Mouse (Mus musculus): ENCODE results near the gene Dpyd.

DNA sequence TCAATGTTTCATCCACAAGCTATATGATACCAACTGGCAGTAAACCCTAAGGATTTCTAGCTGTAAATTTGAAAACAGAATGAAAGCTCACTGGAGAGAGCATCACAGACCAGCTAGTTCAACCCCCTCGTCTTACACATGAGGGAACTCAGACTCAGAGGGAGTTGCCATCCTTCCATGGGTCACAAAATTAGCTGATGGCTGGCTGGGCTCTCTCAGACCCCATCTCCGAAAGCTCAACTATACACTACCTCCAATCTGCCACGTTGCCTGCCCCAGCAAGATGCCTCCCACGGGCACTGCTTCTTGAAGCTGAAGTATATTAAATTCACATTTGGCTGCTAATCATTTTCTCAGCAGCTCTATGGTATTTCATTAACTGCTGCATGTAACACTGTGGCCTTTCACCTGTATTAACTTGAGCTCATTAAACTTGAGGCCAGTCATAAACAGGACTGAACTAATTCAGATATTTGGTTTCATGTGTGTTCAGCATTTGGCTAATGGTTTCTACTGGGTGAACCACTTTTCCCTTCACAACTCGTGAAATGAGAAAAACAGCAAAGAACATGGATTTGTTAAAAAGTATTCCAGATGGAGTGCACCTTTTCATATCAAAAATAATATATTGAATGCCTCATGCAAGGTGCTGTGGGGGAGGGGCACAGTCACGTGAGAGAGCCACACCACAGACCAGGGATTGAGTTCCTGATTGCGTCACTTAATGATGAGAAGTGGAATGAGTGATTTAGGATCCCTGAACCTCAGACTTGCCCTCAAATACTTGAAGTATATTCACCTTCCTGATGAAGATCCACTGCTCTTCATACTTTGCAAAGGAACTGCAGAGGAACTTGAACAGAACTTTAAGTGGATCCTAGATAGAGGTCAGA is 841.2 kb downstream of the Dpyd start:
- TF ChIP-seq POLR2A (IDR thresholded peaks at IDR 0.05; ENCODE audit: insufficient read depth, low read depth, low read length) (no peak), EP300 (IDR thresholded peaks at IDR 0.05; ENCODE audit: insufficient read depth, low read depth, low read length) (no peak)

Measured in heart, adult 2 months (tissue).